Mouse (Mus musculus) midbrain, postnatal 0 days (tissue): ENCODE data around the gene Apobec3. TPM values are rescaled to one million over a fixed set of nuclear protein-coding genes. Genes with fewer than 3 reads are reported as not detected.
A peak's percentile ranks its signal among the peaks of the same experiment; 100 is the strongest.
"Not testable (repeated sequence)": the region's sequence is repeated elsewhere in the genome, so short reads cannot be mapped to it uniquely, and the experiment has no call there.

ENCODE experiments used
- ATAC-seq: fragments of 200-750 bp; cut with Nextera tagmentation; 2 replicates; pipeline ENCODE4 v1.8.0; 2017; ENCODE audit warnings: moderate number of reproducible peaks, mild to moderate bottlenecking, moderate TSS enrichment, moderate library complexity; ENCODE audit not compliant: low FRiP score
- DNase-seq: peaks from one replicate; pipeline ENCODE4 v3.0.0-alpha.2; 2015; ENCODE audit warnings: low spot score
- H3K27ac ChIP-seq: fragments of 300-500 bp; sonication (generic); 2 replicates; pipeline ENCODE4 v1.5.1; 2014; ENCODE audit warnings: low read depth, mild to moderate bottlenecking, low read length, mixed read lengths
- H3K27me3 ChIP-seq: fragments of 300-500 bp; sonication (generic); 2 replicates; pipeline ENCODE4 v1.6.1; 2014; ENCODE audit warnings: low read length, control low read depth, mixed read lengths; ENCODE audit not compliant: insufficient read depth
- H3K36me3 ChIP-seq: fragments of 300-500 bp; sonication (generic); 2 replicates; pipeline ENCODE4 v1.6.1; 2014; ENCODE audit warnings: low read length, control low read depth, mixed read lengths; ENCODE audit not compliant: insufficient read depth
- H3K4me1 ChIP-seq: fragments of 300-500 bp; sonication (generic); 2 replicates; pipeline ENCODE4 v1.6.1; 2014; ENCODE audit warnings: mild to moderate bottlenecking, control low read depth, antibody characterized with exemption, low read length, mixed read lengths; ENCODE audit not compliant: insufficient read depth
- H3K4me2 ChIP-seq: fragments of 300-500 bp; sonication (generic); 2 replicates; pipeline ENCODE4 v1.6.1; 2014; ENCODE audit warnings: low read depth, mild to moderate bottlenecking, low read length, mixed read lengths; ENCODE audit not compliant: poor library complexity, severe bottlenecking
- H3K4me3 ChIP-seq: fragments of 300-500 bp; sonication (generic); 2 replicates; pipeline ENCODE4 v1.5.1; 2014; ENCODE audit warnings: low read depth, mild to moderate bottlenecking, low read length, moderate library complexity
- H3K9ac ChIP-seq: fragments of 300-500 bp; sonication (generic); replicated peaks from 2 replicates; pipeline ENCODE4 v1.6.1; 2014; ENCODE audit warnings: mild to moderate bottlenecking, low read length, moderate library complexity, mixed read lengths; ENCODE audit not compliant: poor library complexity, severe bottlenecking
- H3K9me3 ChIP-seq: fragments of 300-500 bp; sonication (generic); 2 replicates; pipeline ENCODE4 v1.6.1; 2016; ENCODE audit warnings: low read length, control low read depth
- CTCF ChIP-seq: IDR thresholded peaks from 2 replicates; pipeline ENCODE4 v1.5.1; 2016; ENCODE audit warnings: antibody characterized with exemption, mild to moderate bottlenecking
- WGBS: fragments of 180-500 bp; shearing (Covaris S2); extraction: QIAGEN DNeasy Blood & Tissue Kit; methylation state at CpG from one replicate; pipeline ENCODE4 v1.1.7; 2014; 5-methylcytosine and 5-hydroxymethylcytosine counted together
- polyA plus RNA-seq: library from polyadenylated mRNA; unstranded; fragments of >200 nt; fragmentation: Nextera tagmentation; extraction: Ambion mirVana; gene quantifications from 2 replicates; pipeline ENCODE4 v1.2.1, GENCODE M21; 2015
- total RNA-seq: library from RNA; depleted of rRNA; stranded (reverse); fragments of >200 nt; gene quantifications from 2 replicates; pipeline ENCODE4 v1.2.3, GENCODE M21; 2014

The Apobec3 gene
- total and polyA plus RNA-seq, 2 experiments from 2014 or later = 3.4 to 5.4 TPM

DNA sequence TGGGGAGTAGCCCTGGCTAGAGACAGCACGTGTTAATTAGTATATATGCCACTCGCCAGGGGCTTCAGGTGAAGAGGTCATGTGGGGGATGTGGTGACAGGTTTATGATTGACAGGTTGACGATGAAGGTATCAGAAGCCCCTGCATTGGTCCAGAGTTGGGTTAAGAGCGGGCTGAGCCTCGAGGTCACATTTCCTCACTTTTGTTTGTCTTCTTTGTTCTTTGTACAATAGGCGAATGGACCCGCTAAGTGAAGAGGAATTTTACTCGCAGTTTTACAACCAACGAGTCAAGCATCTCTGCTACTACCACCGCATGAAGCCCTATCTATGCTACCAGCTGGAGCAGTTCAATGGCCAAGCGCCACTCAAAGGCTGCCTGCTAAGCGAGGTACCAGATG is 13.8 kb downstream of the Apobec3 start:
- Histone ChIP-seq H3K4me1 (no peaks in the 10 kb centered on the region), H3K4me3 (no peak overlapping the region), H3K4me2 (no peak overlapping the region), H3K27ac (no peak overlapping the region), H3K27me3 (no peaks in the 10 kb centered on the region), H3K9ac (no peak overlapping the region), H3K9me3 (no peaks in the 10 kb centered on the region), H3K36me3 (no peaks in the 10 kb centered on the region)
- 64% methylated on average over 12 of the region's 12 CpGs for WGBS
- DNase-seq (no peak), ATAC-seq (no peak)
- no peak for TF ChIP-seq CTCF

DNA sequence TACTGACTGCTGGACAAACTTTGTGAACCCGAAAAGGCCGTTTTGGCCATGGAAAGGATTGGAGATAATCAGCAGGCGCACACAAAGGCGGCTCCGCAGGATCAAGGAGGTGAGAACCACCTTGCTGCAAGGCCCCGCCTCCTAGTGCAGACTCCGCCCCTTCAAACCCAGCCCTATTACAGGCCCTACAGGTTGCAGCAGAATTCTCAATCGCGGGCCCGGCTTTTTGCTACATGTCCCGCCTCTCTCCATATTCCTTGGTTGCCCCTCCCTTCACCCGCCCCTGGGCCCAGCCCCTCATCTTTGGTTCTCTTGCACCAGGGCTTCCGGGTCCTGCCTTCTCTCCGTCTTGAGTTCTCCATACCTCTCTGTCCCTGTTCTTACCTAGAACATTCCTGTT is 15.4 kb downstream of the Apobec3 start:
- H3K9me3 ChIP-seq = no peaks in the 10 kb centered on the region
- no peaks in the 10 kb centered on the region for H3K36me3 ChIP-seq
- H3K27ac ChIP-seq = no peak overlapping the region
- no peak overlapping the region for H3K4me3 ChIP-seq
- TF ChIP-seq CTCF = no peak
- H3K4me1 ChIP-seq = no peaks in the 10 kb centered on the region
- WGBS = 61% methylated on average over 13 of the region's 14 CpGs
- H3K27me3 ChIP-seq = no peaks in the 10 kb centered on the region
- no peak overlapping the region for H3K4me2 ChIP-seq
- DNase-seq = no peak
- ATAC-seq = no peak
- H3K9ac ChIP-seq = no peak overlapping the region

DNA sequence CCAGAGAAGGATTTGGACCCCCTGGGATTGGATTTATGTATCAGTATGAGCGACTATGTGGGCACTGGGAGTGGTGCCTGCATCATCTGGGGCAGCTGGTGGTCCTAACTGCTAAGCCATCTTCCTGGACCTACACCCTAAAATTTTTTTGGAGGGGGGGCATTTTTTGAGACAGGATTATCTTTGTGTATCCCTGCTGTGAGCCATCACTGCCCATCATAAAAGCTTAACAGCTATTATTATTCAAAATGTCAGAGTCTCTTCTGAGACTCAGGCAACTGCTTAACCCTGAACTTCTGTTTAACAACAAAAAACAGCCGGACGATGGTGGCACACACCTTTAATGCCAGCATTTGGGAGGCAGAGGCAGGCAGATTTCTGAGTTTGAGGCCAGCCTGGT is 17.5 kb downstream of the Apobec3 start:
- not testable (repeated sequence) for H3K4me3 ChIP-seq, H3K36me3 ChIP-seq, H3K4me2 ChIP-seq, H3K27ac ChIP-seq, DNase-seq, H3K9ac ChIP-seq, H3K4me1 ChIP-seq, H3K27me3 ChIP-seq, ATAC-seq, H3K9me3 ChIP-seq
- 81% methylated on average over 3 of the region's 3 CpGs for WGBS

DNA sequence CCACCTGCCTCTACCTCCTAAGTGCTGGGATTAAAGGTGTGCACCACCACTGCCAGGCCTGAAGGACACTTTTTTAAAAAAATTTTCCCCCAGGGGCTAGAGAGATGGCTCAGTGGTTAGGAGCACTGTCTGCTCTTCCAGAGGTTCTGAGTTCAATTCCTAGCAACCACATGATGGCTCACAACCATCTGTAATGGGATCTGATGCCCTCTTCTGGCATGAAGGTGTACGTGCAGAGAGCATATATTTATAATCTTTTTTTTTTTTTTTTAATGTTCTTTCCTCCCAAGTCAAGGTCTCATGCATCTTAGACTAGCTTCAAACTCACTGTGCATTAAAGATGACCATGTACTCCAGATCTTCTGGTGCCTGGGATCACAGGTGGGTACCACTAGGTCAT is 19.4 kb downstream of the Apobec3 start:
- H3K9ac ChIP-seq, ATAC-seq, H3K9me3 ChIP-seq, H3K4me3 ChIP-seq, H3K4me1 ChIP-seq, H3K27ac ChIP-seq, H3K4me2 ChIP-seq, DNase-seq, H3K27me3 ChIP-seq, H3K36me3 ChIP-seq: not testable (repeated sequence)
- peak; percentile 38; the same call in 1 of the 2 replicates for TF ChIP-seq CTCF
- 81% methylated on average over 1 of the region's 1 CpGs for WGBS

DNA sequence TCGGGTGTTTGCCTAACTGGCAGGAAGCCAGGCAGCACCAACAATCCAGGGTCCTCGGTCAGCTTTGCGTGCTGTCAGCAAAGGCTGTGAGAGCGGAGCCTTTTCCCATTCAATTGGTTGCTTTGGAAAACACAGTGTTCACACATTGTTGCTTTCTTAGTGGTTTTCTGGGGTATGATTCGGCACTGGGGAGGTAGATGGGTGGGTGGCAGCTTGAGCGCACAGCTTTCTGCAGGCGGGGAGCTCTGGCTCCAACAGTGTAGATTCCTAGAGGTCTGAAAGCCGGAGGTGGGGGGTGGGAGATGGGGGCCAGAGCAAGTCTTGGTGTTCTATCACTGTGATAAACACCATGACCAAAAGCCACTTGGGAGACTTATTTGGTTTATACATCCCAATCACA is 19.9 kb downstream of the Apobec3 start:
- H3K36me3 ChIP-seq = no peaks in the 10 kb centered on the region
- DNase-seq (no peak), ATAC-seq (no peak)
- no peak overlapping the region for H3K4me2 ChIP-seq
- no peaks in the 10 kb centered on the region for H3K9me3 ChIP-seq
- no peak overlapping the region for H3K27ac ChIP-seq
- WGBS = 78% methylated on average over 8 of the region's 8 CpGs
- no peaks in the 10 kb centered on the region for H3K4me1 ChIP-seq
- H3K4me3 ChIP-seq = no peak overlapping the region
- H3K27me3 ChIP-seq = no peaks in the 10 kb centered on the region
- TF ChIP-seq CTCF = no peak
- no peak overlapping the region for H3K9ac ChIP-seq

- Histone ChIP-seq H3K27ac (no peak overlapping the region), H3K27me3 (no peaks in the 10 kb centered on the region), H3K9me3 (no peaks in the 10 kb centered on the region), H3K4me1 (no peaks in the 10 kb centered on the region), H3K4me3 (no peak overlapping the region), H3K4me2 (no peak overlapping the region), H3K36me3 (no peaks in the 10 kb centered on the region), H3K9ac (no peak overlapping the region)
- TF ChIP-seq CTCF = no peak
- ATAC-seq (no peak), DNase-seq (no peak)
- WGBS = 92% methylated on average over 6 of the region's 6 CpGs
Observed at GRCm38 (mm10) chr15:79913761-79914346, 22.4 kb downstream of the Apobec3 start.
